Mouse (Mus musculus): ENCODE measurements around the gene Eed. TPM values are rescaled to one million over a fixed set of nuclear protein-coding genes. Genes with fewer than 3 reads are reported as not detected.

Gene Eed
- polyA plus RNA-seq, 1 experiment, result 327 TPM

DNA sequence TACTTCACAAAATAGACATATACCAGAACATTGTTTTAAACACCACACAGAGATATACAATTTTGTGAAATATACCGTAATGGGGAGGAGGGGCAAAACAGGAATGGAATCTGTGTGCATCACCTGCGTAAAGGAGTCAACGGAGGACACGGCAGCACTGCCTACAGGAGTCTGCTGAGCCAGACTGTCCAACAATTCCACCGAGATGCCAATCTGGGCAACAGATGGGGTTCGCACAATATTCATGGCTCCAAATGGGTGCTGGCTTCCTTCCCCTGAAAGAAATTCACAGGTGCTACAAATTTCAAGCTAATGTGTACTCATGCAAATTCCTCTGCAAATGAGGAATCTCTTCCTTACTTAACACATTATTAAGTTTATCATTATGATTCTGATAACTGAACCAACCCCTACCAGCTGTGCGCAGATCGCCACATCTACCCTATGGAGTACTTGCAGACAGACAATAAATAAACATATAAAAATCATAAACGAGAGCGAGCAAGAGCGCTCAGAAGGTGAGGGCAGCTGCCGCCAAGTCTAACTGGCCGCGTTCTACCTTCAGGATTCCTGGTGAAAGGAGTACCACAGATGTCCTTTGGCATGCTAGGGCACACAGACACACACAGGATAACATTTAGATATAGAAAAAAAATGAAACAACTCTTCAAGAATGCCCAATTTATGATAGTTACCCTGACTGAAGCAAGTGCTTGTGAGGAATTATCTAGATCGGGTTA lies 57.2 kb downstream of the Eed start:
- Histone ChIP-seq H3K9ac (ENCODE audit: low read depth, poor library complexity, severe bottlenecking) (no peak overlapping the region), H3K9me3 (replicated peaks; ENCODE audit: control insufficient read depth, insufficient read depth, low read length, poor library complexity, severe bottlenecking) (no peaks in the 10 kb centered on the region), H3K4me3 (ENCODE audit: low read depth, low read length) (no peak overlapping the region), H3K27ac (ENCODE audit: insufficient read depth, low read length) (no peak overlapping the region), H3K4me1 (ENCODE audit: control insufficient read depth, insufficient read depth, low read length) (no peaks in the 10 kb centered on the region), H3K27me3 (ENCODE audit: control insufficient read depth, insufficient read depth, low read length, poor library complexity, severe bottlenecking) (no peaks in the 10 kb centered on the region), H3K36me3 (ENCODE audit: control insufficient read depth, insufficient read depth, low read length, poor library complexity, severe bottlenecking) (peaks cover 6% of the 10 kb centered on the region)
- TF ChIP-seq POLR2A (IDR thresholded peaks at IDR 0.05; ENCODE audit: insufficient read depth, low read length) (no peak), CTCF (IDR thresholded peaks at IDR 0.05; ENCODE audit: low read depth, low read length) (no peak), EP300 (IDR thresholded peaks at IDR 0.05; ENCODE audit: insufficient read depth, low read depth, low read length) (no peak)

GRCm38 (mm10) chr7:89917776-89918175 lies 63.0 kb downstream of the Eed start:
- Histone ChIP-seq H3K4me1 (ENCODE audit: control insufficient read depth, insufficient read depth, low read length) (no peaks in the 10 kb centered on the region), H3K9me3 (replicated peaks; ENCODE audit: control insufficient read depth, insufficient read depth, low read length, poor library complexity, severe bottlenecking) (no peaks in the 10 kb centered on the region), H3K27me3 (ENCODE audit: control insufficient read depth, insufficient read depth, low read length, poor library complexity, severe bottlenecking) (no peaks in the 10 kb centered on the region), H3K27ac (ENCODE audit: insufficient read depth, low read length) (no peak overlapping the region), H3K9ac (ENCODE audit: low read depth, poor library complexity, severe bottlenecking) (no peak overlapping the region), H3K4me3 (ENCODE audit: low read depth, low read length) (no peak overlapping the region), H3K36me3 (ENCODE audit: control insufficient read depth, insufficient read depth, low read length, poor library complexity, severe bottlenecking) (peaks cover 6% of the 10 kb centered on the region)
- no peak for TF ChIP-seq POLR2A (IDR thresholded peaks at IDR 0.05; ENCODE audit: insufficient read depth, low read length)
- no peak for TF ChIP-seq EP300 (IDR thresholded peaks at IDR 0.05; ENCODE audit: insufficient read depth, low read depth, low read length)
- TF ChIP-seq CTCF (IDR thresholded peaks at IDR 0.05; ENCODE audit: low read depth, low read length), result no peak

GRCm38 (mm10) chr7:89916711-89917110 lies 64.1 kb downstream of the Eed start:
- Histone ChIP-seq H3K4me3 (ENCODE audit: low read depth, low read length) (no peak overlapping the region), H3K36me3 (ENCODE audit: control insufficient read depth, insufficient read depth, low read length, poor library complexity, severe bottlenecking) (peaks cover 6% of the 10 kb centered on the region), H3K27me3 (ENCODE audit: control insufficient read depth, insufficient read depth, low read length, poor library complexity, severe bottlenecking) (no peaks in the 10 kb centered on the region), H3K9me3 (replicated peaks; ENCODE audit: control insufficient read depth, insufficient read depth, low read length, poor library complexity, severe bottlenecking) (no peaks in the 10 kb centered on the region), H3K9ac (ENCODE audit: low read depth, poor library complexity, severe bottlenecking) (no peak overlapping the region), H3K27ac (ENCODE audit: insufficient read depth, low read length) (no peak overlapping the region), H3K4me1 (ENCODE audit: control insufficient read depth, insufficient read depth, low read length) (no peaks in the 10 kb centered on the region)
- no peak for TF ChIP-seq EP300 (IDR thresholded peaks at IDR 0.05; ENCODE audit: insufficient read depth, low read depth, low read length)
- TF ChIP-seq POLR2A (IDR thresholded peaks at IDR 0.05; ENCODE audit: insufficient read depth, low read length), result no peak
- TF ChIP-seq CTCF (IDR thresholded peaks at IDR 0.05; ENCODE audit: low read depth, low read length), result no peak

DNA sequence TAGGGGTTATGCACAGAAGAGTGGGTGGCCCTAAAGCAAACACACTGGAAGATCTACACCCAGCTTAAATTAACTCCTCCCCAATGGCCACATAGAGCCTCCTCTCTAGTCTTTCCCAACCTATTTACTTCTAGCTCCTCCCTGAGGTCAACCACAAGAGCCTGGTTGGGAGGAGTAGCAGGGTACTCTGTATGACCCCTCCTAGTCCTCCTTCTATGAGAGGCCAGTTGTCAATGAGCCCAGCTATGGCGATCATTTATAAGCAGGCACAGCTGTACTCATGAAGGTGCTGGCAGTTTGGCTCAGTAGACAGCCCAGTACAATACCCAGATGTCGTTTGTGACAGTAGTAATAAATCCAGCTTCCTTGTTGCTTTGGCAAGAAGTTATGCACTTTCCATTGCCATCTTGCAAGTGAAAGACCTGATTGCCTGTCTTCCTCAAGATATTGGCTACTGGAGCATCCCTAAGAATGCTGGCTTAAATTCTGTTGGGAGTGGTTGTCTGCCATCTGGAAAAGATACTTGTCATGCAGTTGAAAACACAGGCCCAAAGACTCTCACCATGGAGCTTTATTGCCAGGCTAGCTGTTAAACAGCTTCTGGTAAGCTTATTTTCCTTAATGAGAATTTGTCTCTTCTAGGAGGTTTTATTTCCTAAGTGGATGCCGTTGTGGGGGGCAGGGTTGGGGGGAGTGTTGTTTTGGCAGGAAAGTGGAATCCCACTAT lies 67.2 kb downstream of the Eed start:
- Histone ChIP-seq H3K27me3 (ENCODE audit: control insufficient read depth, insufficient read depth, low read length, poor library complexity, severe bottlenecking) (no peaks in the 10 kb centered on the region), H3K27ac (ENCODE audit: insufficient read depth, low read length) (no peak overlapping the region), H3K9me3 (replicated peaks; ENCODE audit: control insufficient read depth, insufficient read depth, low read length, poor library complexity, severe bottlenecking) (no peaks in the 10 kb centered on the region), H3K9ac (ENCODE audit: low read depth, poor library complexity, severe bottlenecking) (no peak overlapping the region), H3K4me3 (ENCODE audit: low read depth, low read length) (no peak overlapping the region), H3K36me3 (ENCODE audit: control insufficient read depth, insufficient read depth, low read length, poor library complexity, severe bottlenecking) (peaks cover 2% of the 10 kb centered on the region; the same call in 1 of the 2 replicates), H3K4me1 (ENCODE audit: control insufficient read depth, insufficient read depth, low read length) (no peaks in the 10 kb centered on the region)
- no peak for TF ChIP-seq POLR2A (IDR thresholded peaks at IDR 0.05; ENCODE audit: insufficient read depth, low read length)
- no peak for TF ChIP-seq CTCF (IDR thresholded peaks at IDR 0.05; ENCODE audit: low read depth, low read length)
- TF ChIP-seq EP300 (IDR thresholded peaks at IDR 0.05; ENCODE audit: insufficient read depth, low read depth, low read length), result no peak

- Histone ChIP-seq H3K36me3 (ENCODE audit: control insufficient read depth, insufficient read depth, low read length, poor library complexity, severe bottlenecking) (peaks cover 2% of the 10 kb centered on the region; the same call in 1 of the 2 replicates), H3K4me3 (ENCODE audit: low read depth, low read length) (no peak overlapping the region), H3K27ac (ENCODE audit: insufficient read depth, low read length) (no peak overlapping the region), H3K27me3 (ENCODE audit: control insufficient read depth, insufficient read depth, low read length, poor library complexity, severe bottlenecking) (no peaks in the 10 kb centered on the region), H3K9ac (ENCODE audit: low read depth, poor library complexity, severe bottlenecking) (no peak overlapping the region), H3K9me3 (replicated peaks; ENCODE audit: control insufficient read depth, insufficient read depth, low read length, poor library complexity, severe bottlenecking) (no peaks in the 10 kb centered on the region), H3K4me1 (ENCODE audit: control insufficient read depth, insufficient read depth, low read length) (no peaks in the 10 kb centered on the region)
- TF ChIP-seq POLR2A (IDR thresholded peaks at IDR 0.05; ENCODE audit: insufficient read depth, low read length) (no peak), CTCF (IDR thresholded peaks at IDR 0.05; ENCODE audit: low read depth, low read length) (no peak), EP300 (IDR thresholded peaks at IDR 0.05; ENCODE audit: insufficient read depth, low read depth, low read length) (no peak)
Measured at GRCm38 (mm10) chr7:89912356-89912755, 68.4 kb downstream of the Eed start.

DNA sequence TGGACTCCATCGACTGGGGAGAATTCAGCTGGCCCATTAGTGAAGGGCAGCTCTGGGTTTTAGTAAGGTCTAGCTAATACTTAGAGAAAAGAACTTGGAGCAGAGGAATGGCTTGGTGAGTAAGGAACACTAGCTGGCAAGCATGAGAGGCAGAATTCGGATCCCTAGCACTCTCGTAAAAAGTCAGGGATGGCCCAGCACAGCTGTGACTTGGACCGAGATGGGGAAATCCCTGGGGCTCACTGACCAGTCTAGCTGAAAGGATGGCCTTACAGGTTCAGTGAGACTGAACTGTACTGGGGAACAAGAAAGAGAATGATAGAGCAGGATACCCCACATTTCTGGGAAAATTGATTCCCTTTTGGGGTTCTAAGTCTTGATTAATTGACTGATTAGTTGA lies 71.1 kb downstream of the Eed start:
- H3K4me3 ChIP-seq (ENCODE audit: low read depth, low read length), result no peak overlapping the region
- H3K4me1 ChIP-seq (ENCODE audit: control insufficient read depth, insufficient read depth, low read length), result no peaks in the 10 kb centered on the region
- no peaks in the 10 kb centered on the region for H3K27me3 ChIP-seq (ENCODE audit: control insufficient read depth, insufficient read depth, low read length, poor library complexity, severe bottlenecking)
- no peak overlapping the region for H3K27ac ChIP-seq (ENCODE audit: insufficient read depth, low read length)
- no peaks in the 10 kb centered on the region for H3K36me3 ChIP-seq (ENCODE audit: control insufficient read depth, insufficient read depth, low read length, poor library complexity, severe bottlenecking)
- no peaks in the 10 kb centered on the region for H3K9me3 ChIP-seq (replicated peaks; ENCODE audit: control insufficient read depth, insufficient read depth, low read length, poor library complexity, severe bottlenecking)
- H3K9ac ChIP-seq (ENCODE audit: low read depth, poor library complexity, severe bottlenecking), result no peak overlapping the region
- TF ChIP-seq POLR2A (IDR thresholded peaks at IDR 0.05; ENCODE audit: insufficient read depth, low read length), result no peak
- no peak for TF ChIP-seq CTCF (IDR thresholded peaks at IDR 0.05; ENCODE audit: low read depth, low read length)
- TF ChIP-seq EP300 (IDR thresholded peaks at IDR 0.05; ENCODE audit: insufficient read depth, low read depth, low read length), result no peak
